Mouse (Mus musculus) heart, postnatal 36 days (tissue): ENCODE measurements around the gene Dscam. TPM values are rescaled to one million over a fixed set of nuclear protein-coding genes. Genes with fewer than 3 reads are reported as not detected.

ENCODE experiments used
- DNase-seq, 2 experiments: peaks; one replicate each; pipeline ENCODE4 v3.0.0; 2021 to 2022
- intact Hi-C: fragments of 180-260 bp; cut with DNase I; formaldehyde crosslinking; loops from one replicate; pipeline ENCODE4 v1.15.1; 2025
- total RNA-seq, 2 experiments: library from RNA; stranded (reverse); gene quantifications; 2 replicates each; pipeline ENCODE4 v1.2.3; 2021

Dscam gene
- total RNA-seq, 2 experiments from 2014 or later = not detected

DNA sequence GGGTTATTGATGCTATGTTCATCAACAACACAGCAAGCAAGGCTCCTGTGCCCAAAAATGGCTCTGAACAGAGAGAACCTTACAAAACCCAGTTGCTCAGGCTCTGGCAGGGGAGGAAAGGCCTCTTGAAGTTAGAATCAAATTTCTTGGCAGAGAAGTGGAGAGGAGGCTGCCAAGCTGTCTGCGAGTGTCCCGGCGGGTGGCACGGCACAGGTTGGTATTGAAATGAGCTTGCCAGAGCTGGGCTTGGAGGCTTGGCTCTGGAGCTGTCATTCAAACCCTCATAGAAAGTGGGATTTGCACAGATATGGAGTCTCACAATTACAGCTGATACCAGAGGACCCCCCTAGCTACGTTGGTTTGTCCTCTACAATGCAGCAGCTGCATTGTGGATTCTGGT, 550.1 kb downstream of the Dscam start:
- intact Hi-C loops = no loop called here

DNA sequence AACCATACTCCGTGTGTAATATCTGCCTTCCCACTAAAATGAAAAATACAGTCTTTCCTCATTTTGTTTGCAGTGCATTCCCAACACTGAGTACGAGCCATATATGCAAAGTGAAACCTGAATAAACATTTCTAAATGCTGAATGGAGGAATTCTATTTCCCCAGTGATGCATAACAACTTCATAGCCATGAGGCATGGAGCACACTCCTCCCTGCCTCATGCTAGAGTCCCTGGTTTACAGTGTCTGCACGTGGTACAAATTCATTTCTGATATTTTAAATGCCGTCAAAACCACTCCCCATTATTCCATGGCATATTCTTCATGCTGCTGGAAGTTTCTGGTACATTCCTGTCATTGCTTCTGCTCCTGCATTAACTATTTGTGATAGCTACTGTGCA, 552.8 kb downstream of the Dscam start:
- DNase-seq = no peak
- intact Hi-C loops = loop anchor here (10.0 kb wide), 1 partner anchor 223 kb away; no protein-coding TSS in a partner anchor

More for the DNA sequence above, 550.1 kb downstream of the Dscam start:
- DNase-seq = peak; percentile 33 to 46

DNA sequence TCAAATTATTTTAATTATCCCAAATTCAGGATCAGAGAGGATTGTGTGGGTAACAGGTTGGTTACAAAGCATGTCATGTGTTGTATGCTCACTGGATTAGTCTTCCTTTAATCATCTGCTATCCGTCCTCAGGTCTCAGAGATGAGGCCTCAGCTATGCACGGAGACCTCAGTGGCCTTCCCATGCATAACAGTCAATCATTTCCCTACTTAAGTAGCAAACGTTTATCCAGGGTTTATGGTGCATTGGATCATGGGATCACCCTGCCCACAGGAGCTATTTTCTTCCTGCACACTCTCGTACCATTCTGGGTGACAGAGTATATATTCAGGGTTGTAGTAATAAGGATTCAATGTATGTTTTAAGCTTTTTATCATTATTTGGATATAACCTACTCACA, 557.3 kb downstream of the Dscam start:
- DNase-seq = no peak
- intact Hi-C loops = loop anchor here (5.0 to 10.0 kb wide), 3 partner anchors 81 to 256 kb away; no protein-coding TSS in a partner anchor

DNA sequence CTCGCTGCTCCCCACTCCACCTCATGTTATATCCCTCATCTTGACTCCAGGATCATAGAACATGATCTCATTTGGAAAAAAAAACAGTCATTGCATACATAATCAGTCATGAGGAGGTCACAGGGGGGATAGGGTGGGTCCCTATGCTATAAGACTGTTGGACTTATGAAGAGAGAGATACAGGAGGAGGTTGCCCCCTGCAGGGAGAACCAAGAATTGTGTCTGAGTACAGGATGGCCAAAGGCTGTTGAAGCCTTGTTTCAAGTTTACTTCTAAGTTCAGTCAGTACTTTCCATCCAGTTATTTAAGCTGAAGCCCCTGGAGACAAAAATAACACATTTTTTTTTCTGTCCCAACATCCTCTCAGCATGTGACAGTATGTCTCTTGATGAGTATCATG, 559.7 kb downstream of the Dscam start:
- intact Hi-C loops = loop anchor here (1.0 to 10.0 kb wide), 4 partner anchors 79 to 254 kb away; partner anchors contain the start of gene Pcp4
- peak; percentile 23 to 51 for DNase-seq

DNA sequence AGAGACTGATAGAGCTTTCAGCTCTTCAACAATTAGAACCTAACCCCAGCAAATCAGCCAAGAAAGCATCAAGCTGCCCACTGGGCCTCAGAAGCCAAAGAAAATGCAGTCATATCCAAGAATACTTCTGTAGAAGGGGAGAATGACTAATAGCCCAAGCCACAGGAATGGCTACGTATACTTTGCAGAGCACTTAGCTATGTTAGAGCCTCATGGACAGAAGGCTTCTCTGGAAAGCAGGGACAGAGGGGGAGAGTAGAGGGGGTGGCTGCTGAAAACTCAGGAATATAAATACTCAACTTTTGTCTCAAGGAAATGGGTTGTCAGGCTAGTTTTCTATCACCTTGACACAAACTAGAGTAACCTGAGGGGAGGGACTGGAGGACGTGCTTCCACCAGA, 568.3 kb downstream of the Dscam start:
- intact Hi-C loops = no loop called here

DNA sequence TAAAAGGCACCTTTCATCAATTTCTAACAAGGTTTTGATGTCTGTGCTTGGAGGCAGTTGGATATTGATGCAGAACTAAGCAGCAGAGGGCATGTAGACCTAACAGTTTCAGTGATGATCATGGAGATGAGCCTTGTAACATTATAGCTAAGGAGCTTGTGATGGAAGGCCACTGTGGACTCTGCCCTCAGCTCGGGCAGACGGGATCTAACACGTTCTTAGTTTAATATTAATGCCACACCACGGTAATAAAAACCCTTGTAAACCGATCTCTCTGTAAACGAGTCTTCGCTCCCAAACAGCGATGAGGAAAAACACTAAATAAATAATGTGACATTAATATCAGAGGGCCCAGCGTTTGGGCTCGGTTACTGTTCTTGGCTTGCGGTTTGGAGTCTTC, 569.8 kb downstream of the Dscam start:
- intact Hi-C loops = no loop called here
- DNase-seq = no peak

More for the DNA sequence above, 568.3 kb downstream of the Dscam start:
- no peak for DNase-seq

DNA sequence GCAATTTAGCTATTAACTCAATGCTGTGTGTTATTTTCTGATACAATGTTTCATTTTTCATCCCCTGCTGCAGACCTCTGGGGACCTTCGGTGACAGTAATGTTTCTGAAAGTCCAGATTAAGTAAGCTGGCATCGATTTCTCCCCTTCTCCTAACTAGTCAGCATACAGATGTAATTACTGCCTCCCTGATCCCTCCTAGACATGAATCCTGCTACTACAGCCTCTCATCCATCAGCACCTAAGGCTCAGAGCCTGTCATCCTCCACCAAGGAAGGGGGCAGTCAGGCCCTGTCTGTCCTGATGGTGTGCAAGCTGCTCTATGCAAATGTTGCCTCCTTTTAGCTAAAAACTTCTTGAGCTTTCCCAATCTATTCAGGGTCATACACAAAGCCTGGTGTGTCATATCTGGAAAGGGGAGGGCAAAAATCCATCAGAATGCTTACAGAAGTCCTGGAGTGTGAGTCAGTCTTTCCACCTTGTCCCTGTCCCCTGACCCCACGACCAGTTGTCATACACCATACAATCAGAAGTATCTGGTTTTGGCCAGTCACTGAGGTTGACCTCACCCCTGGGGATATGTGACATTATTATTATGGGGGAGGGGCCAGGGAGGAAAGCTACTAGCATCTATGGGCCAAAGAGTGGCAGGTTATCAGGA, 571.0 kb downstream of the Dscam start:
- intact Hi-C loops = no loop called here
- no peak for DNase-seq

DNA sequence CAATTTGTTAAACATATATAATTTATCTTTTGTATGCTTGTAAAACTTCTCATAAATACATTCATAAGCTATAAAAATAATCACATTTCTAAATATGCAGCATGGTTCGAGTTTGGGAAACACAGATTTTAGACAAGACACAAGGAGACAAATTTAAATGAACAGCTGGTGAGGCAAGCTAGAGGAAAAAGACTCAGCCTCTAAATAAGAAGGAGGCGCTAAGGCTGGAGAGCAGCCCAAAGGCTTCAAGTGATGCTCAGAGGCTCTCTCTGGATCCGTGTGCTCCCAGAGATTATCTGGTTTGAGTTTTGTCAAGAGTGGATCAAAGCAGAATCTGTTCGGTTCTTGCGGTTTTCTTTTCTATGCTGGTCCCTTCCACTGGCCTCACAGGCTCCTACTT, 594.7 kb downstream of the Dscam start:
- intact Hi-C loops = no loop called here
- no peak for DNase-seq

DNA sequence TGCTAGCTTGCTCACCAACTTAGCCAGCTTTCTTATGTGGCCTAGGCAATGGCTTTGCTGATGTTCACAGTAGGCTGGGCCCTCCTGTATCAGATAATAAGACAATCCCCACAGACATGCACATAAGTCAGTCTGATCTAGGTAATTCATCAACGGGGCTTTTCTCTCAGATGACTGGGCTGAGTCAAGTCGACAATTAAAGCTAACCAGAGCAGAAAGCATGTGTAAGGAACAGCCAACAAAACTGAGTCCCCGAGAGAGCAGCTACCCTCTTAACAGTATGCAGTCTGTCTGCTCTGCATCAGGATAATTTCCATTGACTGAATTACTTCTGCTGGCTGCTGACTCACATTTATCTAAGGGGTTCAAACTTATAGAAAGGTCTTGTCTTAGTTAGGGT, 603.1 kb downstream of the Dscam start:
- intact Hi-C loops = no loop called here
- no peak for DNase-seq

DNA sequence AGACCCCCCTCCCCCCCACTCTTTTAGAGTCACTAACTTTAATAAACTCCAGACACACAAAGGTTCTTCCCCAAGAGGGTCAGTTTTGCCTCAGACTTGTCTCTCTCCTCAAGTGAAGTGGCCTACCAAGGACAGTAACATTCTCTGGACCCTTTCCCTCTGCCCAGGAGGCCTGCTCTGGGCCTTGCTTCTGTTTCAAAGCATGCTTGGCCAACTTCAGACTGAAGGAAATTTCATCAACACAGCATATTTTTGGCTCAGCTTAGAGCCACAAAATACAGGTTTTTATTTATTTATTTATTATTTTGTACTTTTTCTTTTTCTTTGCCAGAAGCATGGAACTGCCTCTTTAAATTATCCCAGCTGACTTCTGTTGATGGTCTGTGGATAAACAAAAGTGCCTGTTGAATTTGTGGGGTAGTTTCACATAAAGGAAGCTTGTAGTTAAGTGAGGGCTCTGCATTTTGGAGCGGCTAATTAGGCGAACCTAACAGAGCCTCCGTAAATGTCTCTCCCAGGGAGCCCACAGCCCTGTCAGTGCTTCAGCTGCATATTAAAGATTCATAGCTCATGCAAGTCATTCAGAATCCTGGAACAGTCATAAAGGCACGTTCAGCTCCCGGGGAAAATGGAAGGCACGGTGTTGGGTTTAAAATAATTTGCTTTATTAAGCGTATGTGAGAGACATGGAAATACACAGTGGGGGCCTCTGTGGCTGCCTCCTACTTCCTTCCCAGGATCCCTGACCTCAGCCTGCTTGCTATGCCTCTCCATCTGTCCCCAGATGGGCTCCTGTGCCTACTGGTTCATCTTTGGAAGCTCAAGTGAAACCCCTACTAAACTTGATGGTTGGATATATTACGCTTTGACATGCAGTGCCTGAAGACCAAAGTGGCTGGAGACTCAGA, 606.9 kb downstream of the Dscam start:
- DNase-seq = no peak
- intact Hi-C loops = no loop called here

DNA sequence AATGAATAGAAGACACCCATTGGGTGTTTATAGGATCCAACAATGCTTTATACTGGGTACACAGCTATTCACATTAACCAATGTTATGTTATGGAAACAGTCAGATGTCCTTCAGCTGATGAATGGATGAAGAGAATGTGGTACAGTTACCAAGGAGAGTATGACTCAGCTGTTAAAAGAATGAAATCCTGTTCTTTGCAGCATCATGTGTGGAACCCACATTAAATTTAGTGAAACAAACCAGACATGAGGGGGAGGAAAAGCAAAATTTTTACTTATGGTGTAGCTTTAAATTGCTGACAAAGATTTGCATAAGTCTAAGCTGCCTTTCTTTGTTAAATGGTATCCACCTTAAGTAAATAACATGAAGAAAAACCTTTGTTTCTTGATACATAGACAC, 610.8 kb downstream of the Dscam start:
- intact Hi-C loops = no loop called here
- no peak for DNase-seq

DNA sequence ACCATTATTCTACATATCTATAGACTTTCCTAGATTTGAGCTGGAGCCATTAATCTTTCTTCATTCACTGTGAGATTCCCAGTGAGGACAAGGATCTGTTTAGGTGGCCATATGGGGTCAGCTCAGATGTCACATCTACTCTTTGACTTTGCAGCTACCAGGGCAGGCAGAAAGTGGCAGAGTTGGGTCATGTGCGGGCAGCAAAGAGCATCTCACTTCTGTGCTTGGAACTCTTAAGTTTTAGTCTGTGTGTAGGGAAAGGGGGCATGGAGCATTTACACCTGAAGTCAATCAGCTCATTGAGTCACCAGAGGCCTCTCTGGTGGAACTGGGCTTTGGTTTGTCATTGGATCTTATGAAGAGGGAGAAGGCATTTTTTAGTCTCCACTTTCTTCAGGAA, 612.2 kb downstream of the Dscam start:
- no peak for DNase-seq
- intact Hi-C loops = no loop called here

DNA sequence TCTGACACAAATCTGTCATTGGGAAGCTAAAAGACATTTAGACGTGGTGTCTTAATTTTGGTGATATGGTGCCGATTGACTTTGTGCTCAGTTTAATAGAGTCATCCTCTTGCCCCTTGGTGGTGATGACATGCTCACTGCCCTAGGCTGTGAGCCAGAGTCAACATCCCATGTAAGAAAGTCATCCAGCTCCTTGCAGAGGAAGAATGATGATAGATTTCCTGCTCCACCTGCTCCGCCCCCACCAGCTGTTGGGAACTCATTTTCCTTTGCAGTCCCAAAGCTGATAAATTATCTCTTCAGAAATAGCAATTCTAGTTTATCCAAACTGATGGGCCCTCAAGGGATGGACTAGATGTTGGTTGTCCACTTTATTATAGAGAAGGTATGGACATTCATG, 613.9 kb downstream of the Dscam start:
- intact Hi-C loops = no loop called here
- no peak for DNase-seq

DNA sequence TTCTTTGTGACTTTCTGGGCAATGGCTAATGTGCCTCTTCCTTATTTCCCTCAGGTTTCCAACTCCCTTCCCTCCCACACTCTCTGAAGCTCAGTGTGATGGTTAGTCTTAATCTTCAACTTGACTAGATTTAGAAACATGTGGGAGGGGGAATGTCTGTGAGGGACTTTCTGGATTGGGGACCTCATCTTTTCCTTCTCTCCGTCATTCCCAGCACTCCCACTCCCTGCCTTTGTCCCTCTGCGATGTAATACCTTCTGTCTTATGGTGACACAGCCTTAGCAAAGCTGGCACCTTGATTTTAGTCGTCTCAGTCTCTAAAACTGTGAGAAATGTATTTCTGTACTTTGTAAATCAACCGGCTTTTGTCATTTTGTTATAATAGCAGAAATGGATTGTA, 615.1 kb downstream of the Dscam start:
- DNase-seq = no peak
- intact Hi-C loops = no loop called here

DNA sequence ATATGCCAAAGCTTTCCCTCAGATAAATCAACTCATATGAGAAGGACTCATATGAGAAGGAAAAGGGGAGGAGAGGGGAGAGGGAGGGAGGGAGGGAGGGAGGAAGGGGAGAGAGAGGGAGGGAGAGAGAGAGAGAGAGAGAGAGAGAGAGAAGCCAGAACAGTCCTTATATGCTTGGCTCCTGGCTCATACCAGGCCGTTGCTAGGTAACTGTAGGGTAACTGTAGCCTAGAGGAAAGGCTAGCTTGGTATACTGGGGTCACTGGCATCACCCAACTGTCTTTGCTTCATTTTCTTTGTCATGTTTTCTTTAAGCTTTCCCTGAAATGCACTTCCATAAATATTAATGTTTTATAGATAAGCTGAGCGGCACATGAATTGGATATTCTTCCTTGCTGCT, 617.9 kb downstream of the Dscam start:
- intact Hi-C loops = no loop called here
- no peak for DNase-seq

DNA sequence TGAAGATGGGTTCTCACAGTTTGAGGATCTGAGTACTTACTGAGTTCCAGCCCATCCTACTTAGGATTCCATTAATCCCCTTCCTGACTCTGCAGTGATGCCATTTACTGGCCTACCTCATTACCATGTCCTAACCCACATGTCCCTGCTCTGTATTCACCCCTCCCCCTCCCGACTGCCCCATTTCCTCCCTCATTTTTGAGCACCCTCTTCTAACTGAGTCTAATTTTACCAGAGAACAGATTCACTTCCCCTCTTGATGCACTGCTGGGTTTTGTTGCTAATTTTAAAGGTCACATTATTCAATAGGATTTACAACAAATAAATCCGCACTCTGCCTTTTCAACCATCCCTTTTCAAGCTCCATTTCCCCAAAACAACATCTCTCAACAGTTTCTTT, 629.5 kb downstream of the Dscam start:
- DNase-seq = no peak
- intact Hi-C loops = no loop called here

Other genes starting within 250 kb of the Dscam start
- gene Bace2, start 186.0 kb upstream of the Dscam start, total RNA-seq = 10 to 100 TPM; 16.3 to 20.8 TPM